Mouse (Mus musculus) left cerebral cortex, postnatal 4 days (tissue): ENCODE measurements around the gene Dkkl1. TPM values are rescaled to one million over a fixed set of nuclear protein-coding genes. Genes with fewer than 3 reads are reported as not detected.

Experiments
- DNase-seq: peaks from one replicate; pipeline ENCODE4 v3.0.0-alpha.2; 2022
- intact Hi-C: fragments of 180-260 bp; cut with DNase I; formaldehyde crosslinking; loops from one replicate; pipeline ENCODE4 v1.15.1; 2025
- microRNA-seq: library from miRNA; unstranded; fragments of <30 nt; microRNA quantifications from one replicate; pipeline ENCODE4 v1.2.0, GENCODE M21; 2022
- total RNA-seq, 2 experiments: library from RNA; stranded (reverse); gene quantifications; 2 replicates each; pipeline ENCODE4 v1.2.3; 2021

The Dkkl1 gene
- total RNA-seq, 2 experiments from 2014 or later, result 14.5 to 18.3 TPM

GRCm38 (mm10) chr7:45172974-45173373, 39.0 kb downstream of the Dkkl1 start:
- no peak for DNase-seq
- intact Hi-C loops, result no loop called here

- intact Hi-C loops, result no loop called here
- DNase-seq, result no peak
These were observed 42.5 kb downstream of the Dkkl1 start for GRCm38 (mm10) chr7:45169495-45169894.

- no peak for DNase-seq
These were observed 43.3 kb downstream of the Dkkl1 start for GRCm38 (mm10) chr7:45168656-45169055.

GRCm38 (mm10) chr7:45167761-45168445, 44.0 kb downstream of the Dkkl1 start:
- no peak for DNase-seq
- intact Hi-C loops, result no loop called here

More at GRCm38 (mm10) chr7:45168656-45169055, 43.3 kb downstream of the Dkkl1 start:
- intact Hi-C loops, result no loop called here

- intact Hi-C loops, result no loop called here
- DNase-seq, result no peak
These were observed 45.0 kb downstream of the Dkkl1 start for GRCm38 (mm10) chr7:45166950-45167401.

- no peak for DNase-seq
- intact Hi-C loops, result no loop called here
These were observed 46.2 kb downstream of the Dkkl1 start for GRCm38 (mm10) chr7:45165701-45166100.

- intact Hi-C loops, result loop anchor here (5.0 kb wide), 1 partner anchor 132 kb away; no protein-coding TSS in a partner anchor
- no peak for DNase-seq
These were observed 47.1 kb downstream of the Dkkl1 start for GRCm38 (mm10) chr7:45164833-45165232.

- no peak for DNase-seq
- intact Hi-C loops, result loop anchor here (5.0 kb wide), 1 partner anchor 133 kb away; no protein-coding TSS in a partner anchor
These were observed 48.0 kb downstream of the Dkkl1 start, which contains the start of gene Slc17a7 for GRCm38 (mm10) chr7:45163735-45164490. Slc17a7 (plus strand) TSS chr7:45163949.

- intact Hi-C loops, result loop anchor here (5.0 kb wide), 1 partner anchor 134 kb away; no protein-coding TSS in a partner anchor
These were observed 48.8 kb downstream of the Dkkl1 start for GRCm38 (mm10) chr7:45162996-45163615.

GRCm38 (mm10) chr7:45162551-45162950, 49.4 kb downstream of the Dkkl1 start:
- no peak for DNase-seq
- intact Hi-C loops, result loop anchor here (5.0 kb wide), 1 partner anchor 135 kb away; no protein-coding TSS in a partner anchor

More at GRCm38 (mm10) chr7:45162996-45163615, 48.8 kb downstream of the Dkkl1 start:
- no peak for DNase-seq

GRCm38 (mm10) chr7:45161612-45162473, 50.1 kb downstream of the Dkkl1 start:
- DNase-seq, result peak; percentile 97
- intact Hi-C loops, result loop anchor here (5.0 kb wide), 1 partner anchor 135 kb away; no protein-coding TSS in a partner anchor

- intact Hi-C loops, result loop anchor here (5.0 kb wide), 1 partner anchor 136 kb away; no protein-coding TSS in a partner anchor
- DNase-seq, result no peak
These were observed 51.1 kb downstream of the Dkkl1 start for GRCm38 (mm10) chr7:45160866-45161265.

GRCm38 (mm10) chr7:45160316-45160800, 51.6 kb downstream of the Dkkl1 start:
- no peak for DNase-seq
- intact Hi-C loops, result loop anchor here (5.0 kb wide), 1 partner anchor 137 kb away; no protein-coding TSS in a partner anchor

GRCm38 (mm10) chr7:45158991-45159390, 53.0 kb downstream of the Dkkl1 start:
- no peak for DNase-seq
- intact Hi-C loops, result no loop called here

Small RNA genes lying within 50 kb of the gene (microRNA-seq; reads per million reads assigned to microRNA genes)
- not detected for gene Mir7055

Other genes starting within 250 kb of the Dkkl1 start
- gene Cpt1c, start 237.3 kb downstream of the Dkkl1 start, total RNA-seq, result 10 to 100 TPM; 59.7 to 68.8 TPM
- gene Prmt1, start 225.6 kb downstream of the Dkkl1 start, total RNA-seq, result 100 to 1,000 TPM; 485 to 487 TPM
- 10 to 100 TPM; 34.8 to 37.9 TPM for gene Irf3, start 214.5 kb downstream of the Dkkl1 start, total RNA-seq
- gene Bcl2l12, start 213.4 kb downstream of the Dkkl1 start, total RNA-seq, result 1 to 10 TPM; 4.4 to 4.7 TPM
- gene Scaf1, start 195.8 kb downstream of the Dkkl1 start, total RNA-seq, result 100 to 1,000 TPM; 154 TPM
- 1 to 10 TPM; 6.9 to 7.2 TPM for gene Rras, start 194.2 kb downstream of the Dkkl1 start, total RNA-seq
- gene Prr12, start 159.3 kb downstream of the Dkkl1 start, total RNA-seq, result 10 to 100 TPM; 77.9 to 80.6 TPM
- gene Nosip, start 149.7 kb downstream of the Dkkl1 start, total RNA-seq, result 10 to 100 TPM; 44.8 to 47.6 TPM
- 1 to 10 TPM; 6.2 to 7.2 TPM for gene Prrg2, start 149.5 kb downstream of the Dkkl1 start, total RNA-seq
- gene Rcn3, start 119.9 kb downstream of the Dkkl1 start, total RNA-seq, result 10 to 100 TPM; 13.0 to 16.7 TPM
- gene Fcgrt, start 108.3 kb downstream of the Dkkl1 start, total RNA-seq, result 10 to 100 TPM; 17.7 to 18.3 TPM
- 100 to 1,000 TPM; 707 to 729 TPM for gene Rps11, start 87.7 kb downstream of the Dkkl1 start, total RNA-seq
- 1,000 to 10,000 TPM in 1 of 2 experiments, 100 to 1,000 TPM in 1; 958 to 1,083 TPM for gene Rpl13a, start 83.4 kb downstream of the Dkkl1 start, total RNA-seq
- under 1 TPM in 1 of 2 experiments, not detected in 1; 0.50 TPM for gene Gm45713, start 75.9 kb downstream of the Dkkl1 start, total RNA-seq
- gene Flt3l, start 75.7 kb downstream of the Dkkl1 start, total RNA-seq, result 1 to 10 TPM; 2.8 to 3.0 TPM
- 100 to 1,000 TPM; 100 to 101 TPM for gene Pih1d1, start 57.8 kb downstream of the Dkkl1 start, total RNA-seq
- 10 to 100 TPM; 16.7 to 16.9 TPM for gene Aldh16a1, start 57.6 kb downstream of the Dkkl1 start, total RNA-seq
- gene Slc17a7, start 48.2 kb downstream of the Dkkl1 start, total RNA-seq, result 100 to 1,000 TPM; 267 to 292 TPM
- under 1 TPM in 1 of 2 experiments, not detected in 1; 0.38 TPM for gene Gfy, start 32.6 kb downstream of the Dkkl1 start, total RNA-seq
- not detected for gene Pth2, start 31.2 kb downstream of the Dkkl1 start, total RNA-seq
- 1 to 10 TPM; 1.1 to 1.9 TPM for gene Ccdc155, start 7.3 kb downstream of the Dkkl1 start, total RNA-seq
- 10 to 100 TPM; 15.1 to 17.6 TPM for gene Tead2, start 3.6 kb upstream of the Dkkl1 start, total RNA-seq
- 1 to 10 TPM; 2.5 to 2.6 TPM for gene Cd37, start 27.0 kb upstream of the Dkkl1 start, total RNA-seq
- gene Slc6a16, start 28.9 kb upstream of the Dkkl1 start, total RNA-seq, result 1 to 10 TPM; 1.2 to 1.8 TPM
- not detected for gene Slc6a21, start 65.4 kb upstream of the Dkkl1 start, total RNA-seq
- gene Trpm4, start 121.6 kb upstream of the Dkkl1 start, total RNA-seq, result 10 to 100 TPM; 32.1 to 33.8 TPM
- gene Hrc, start 123.1 kb upstream of the Dkkl1 start, total RNA-seq, result under 1 TPM; 0.36 to 0.38 TPM
- 100 to 1,000 TPM; 106 to 108 TPM for gene Ppfia3, start 154.9 kb upstream of the Dkkl1 start, total RNA-seq
- 10 to 100 TPM; 60.4 to 68.3 TPM for gene Lin7b, start 158.4 kb upstream of the Dkkl1 start, total RNA-seq
- gene Snrnp70, start 183.6 kb upstream of the Dkkl1 start, total RNA-seq, result 100 to 1,000 TPM; 453 to 460 TPM
- gene Kcna7, start 193.5 kb upstream of the Dkkl1 start, total RNA-seq, result under 1 TPM in 1 of 2 experiments, not detected in 1; 0.16 TPM
- under 1 TPM in 1 of 2 experiments, not detected in 1; 0.30 TPM for gene Ntf5, start 201.5 kb upstream of the Dkkl1 start, total RNA-seq
- not detected for gene Lhb, start 208.7 kb upstream of the Dkkl1 start, total RNA-seq
- 10 to 100 TPM; 17.8 to 18.7 TPM for gene Gys1, start 222.7 kb upstream of the Dkkl1 start, total RNA-seq
- 10 to 100 TPM; 54.2 to 60.3 TPM for gene Ruvbl2, start 225.9 kb upstream of the Dkkl1 start, total RNA-seq
- gene Ftl1, start 247.7 kb upstream of the Dkkl1 start, total RNA-seq, result 100 to 1,000 TPM; 708 to 725 TPM